Mouse (Mus musculus) liver, embryonic 14.5 days (tissue): ENCODE measurements around the gene Wipf3. TPM values are rescaled to one million over a fixed set of nuclear protein-coding genes. Genes with fewer than 3 reads are reported as not detected.

ENCODE experiments used
- ATAC-seq: fragments of 200-750 bp; cut with Nextera tagmentation; 2 replicates; pipeline ENCODE4 v1.8.0; 2017; ENCODE audit warnings: moderate number of reproducible peaks, mild to moderate bottlenecking, moderate library complexity; ENCODE audit not compliant: insufficient read depth
- DNase-seq, 3 experiments: peaks; one replicate each; pipeline ENCODE4 v3.0.0-alpha.2; 2012 to 2013; ENCODE audit warnings: low read depth in 3 of 3, low spot score in 3 of 3
- H3K27ac ChIP-seq: fragments of 300-500 bp; sonication (generic); 2 replicates; pipeline ENCODE4 v1.5.1; 2014; ENCODE audit warnings: moderate library complexity, mild to moderate bottlenecking, control low read depth, inconsistent platforms
- H3K27me3 ChIP-seq: fragments of 300-500 bp; sonication (generic); 2 replicates; pipeline ENCODE4 v1.6.1; 2014; ENCODE audit warnings: mild to moderate bottlenecking, low read length, moderate library complexity; ENCODE audit not compliant: control insufficient read depth, insufficient read depth
- H3K36me3 ChIP-seq: fragments of 300-500 bp; sonication (generic); replicated peaks from 2 replicates; pipeline ENCODE4 v1.6.1; 2014; ENCODE audit warnings: low read depth; ENCODE audit not compliant: control insufficient read depth, insufficient read depth
- H3K4me1 ChIP-seq, 2 experiments: fragments of 200-500 bp in 1 of 2; fragments of 300-500 bp in 1 of 2; sonication (generic) in 1 of 2; replicated peaks; 2 replicates each; pipeline ENCODE4 v1.6.1; 2012 to 2014; ENCODE audit warnings: antibody characterized with exemption in 1 of 2, inconsistent platforms in 1 of 2, low read length in 1 of 2; ENCODE audit not compliant: control insufficient read depth in 2 of 2, insufficient read depth in 2 of 2
- H3K4me2 ChIP-seq: fragments of 300-500 bp; sonication (generic); 2 replicates; pipeline ENCODE4 v1.6.1; 2014; ENCODE audit warnings: low read depth, mild to moderate bottlenecking, control low read depth, moderate library complexity
- H3K4me3 ChIP-seq, 2 experiments: fragments of 200-500 bp in 1 of 2; fragments of 300-500 bp in 1 of 2; sonication (generic) in 1 of 2; 2 replicates each; pipeline ENCODE4 v1.5.1; 2012 to 2014; ENCODE audit warnings: low read depth in 2 of 2, low read length in 2 of 2, mild to moderate bottlenecking in 2 of 2, control low read depth in 1 of 2, inconsistent platforms in 1 of 2, moderate library complexity in 1 of 2; ENCODE audit not compliant: insufficient read depth in 1 of 2
- H3K9ac ChIP-seq: fragments of 300-500 bp; sonication (generic); replicated peaks from 2 replicates; pipeline ENCODE4 v1.6.1; 2014; ENCODE audit warnings: mild to moderate bottlenecking, control low read depth, moderate library complexity
- H3K9me3 ChIP-seq: fragments of 300-500 bp; sonication (generic); 2 replicates; pipeline ENCODE4 v1.6.1; 2016; ENCODE audit warnings: low read length, mixed read lengths; ENCODE audit not compliant: control insufficient read depth
- CTCF ChIP-seq: IDR thresholded peaks from 2 replicates; pipeline ENCODE4 v1.5.1; 2016; ENCODE audit warnings: antibody characterized with exemption, low read depth, control low read depth
- EP300 ChIP-seq: IDR thresholded peaks from 2 replicates; pipeline ENCODE4 v1.6.1; 2016; ENCODE audit warnings: antibody characterized with exemption, low read depth
- WGBS: fragments of 180-500 bp; shearing (Covaris S2); extraction: QIAGEN DNeasy Blood & Tissue Kit; methylation state at CpG from one replicate; pipeline ENCODE4 v1.1.7; 2014; ENCODE audit not compliant: insufficient replicate concordance; 5-methylcytosine and 5-hydroxymethylcytosine counted together
- polyA plus RNA-seq, 2 experiments: library from polyadenylated mRNA; depleted of rRNA in 1 of 2; stranded (reverse) in 1 of 2; unstranded in 1 of 2; fragments of >200 nt; fragmentation: Nextera tagmentation in 1 of 2; extraction: Ambion mirVana in 1 of 2; gene quantifications; 2 replicates each; pipeline versions ENCODE4 v1.2.1 to v1.2.3; 2012 to 2014

Wipf3 gene
- polyA plus RNA-seq, 2 experiments = 0.09 to 0.19 TPM

GRCm38 (mm10) chr6:54387044-54387443 is 42.4 kb upstream of the Wipf3 start:
- DNase-seq = no peak

GRCm38 (mm10) chr6:54387751-54388150 is 41.7 kb upstream of the Wipf3 start:
- 38% methylated on average over 5 of the region's 5 CpGs for WGBS

More at GRCm38 (mm10) chr6:54387044-54387443, 42.4 kb upstream of the Wipf3 start:
- no peak overlapping the region for H3K4me2 ChIP-seq
- no peaks in the 10 kb centered on the region for H3K27me3 ChIP-seq
- H3K4me3 ChIP-seq = no peak overlapping the region
- H3K9me3 ChIP-seq = no peaks in the 10 kb centered on the region
- no peak for TF ChIP-seq CTCF
- no peak for TF ChIP-seq EP300
- no peaks in the 10 kb centered on the region for H3K36me3 ChIP-seq
- no peak overlapping the region for H3K27ac ChIP-seq
- no peak for ATAC-seq
- no peak overlapping the region for H3K9ac ChIP-seq
- WGBS = 65% methylated on average over 3 of the region's 3 CpGs
- H3K4me1 ChIP-seq = no peaks in the 10 kb centered on the region

GRCm38 (mm10) chr6:54388690-54389275 is 40.6 kb upstream of the Wipf3 start:
- H3K4me3 ChIP-seq = no peak overlapping the region
- ATAC-seq = no peak
- 56% methylated on average over 7 of the region's 7 CpGs for WGBS
- no peaks in the 10 kb centered on the region for H3K27me3 ChIP-seq
- TF ChIP-seq EP300 (no peak), CTCF (no peak)
- H3K4me1 ChIP-seq = no peaks in the 10 kb centered on the region
- DNase-seq = no peak
- no peaks in the 10 kb centered on the region for H3K9me3 ChIP-seq
- no peaks in the 10 kb centered on the region for H3K36me3 ChIP-seq
- H3K27ac ChIP-seq = no peak overlapping the region
- H3K4me2 ChIP-seq = no peak overlapping the region
- H3K9ac ChIP-seq = no peak overlapping the region

More at GRCm38 (mm10) chr6:54387751-54388150, 41.7 kb upstream of the Wipf3 start:
- no peak overlapping the region for H3K4me3 ChIP-seq
- no peaks in the 10 kb centered on the region for H3K27me3 ChIP-seq
- H3K27ac ChIP-seq = no peak overlapping the region
- ATAC-seq = no peak
- H3K9ac ChIP-seq = no peak overlapping the region
- H3K4me1 ChIP-seq = no peaks in the 10 kb centered on the region
- H3K4me2 ChIP-seq = no peak overlapping the region
- H3K36me3 ChIP-seq = no peaks in the 10 kb centered on the region
- no peak for TF ChIP-seq CTCF
- TF ChIP-seq EP300 = no peak
- no peak for DNase-seq
- no peaks in the 10 kb centered on the region for H3K9me3 ChIP-seq

- ATAC-seq (no peak), DNase-seq (peak in 1 of 3 experiments; percentile 10)
- WGBS = 2% methylated on average over 3 of the region's 3 CpGs
Observed at GRCm38 (mm10) chr6:54391765-54392164, 37.6 kb upstream of the Wipf3 start.

GRCm38 (mm10) chr6:54393886-54394285 is 35.5 kb upstream of the Wipf3 start:
- H3K27me3 ChIP-seq = no peaks in the 10 kb centered on the region
- ATAC-seq (no peak), DNase-seq (no peak)
- H3K27ac ChIP-seq = no peak overlapping the region
- 58% methylated on average over 6 of the region's 6 CpGs for WGBS
- H3K4me2 ChIP-seq = no peak overlapping the region
- no peak overlapping the region for H3K9ac ChIP-seq
- TF ChIP-seq EP300 (no peak), CTCF (no peak)
- H3K36me3 ChIP-seq = no peaks in the 10 kb centered on the region
- no peaks in the 10 kb centered on the region for H3K4me1 ChIP-seq
- no peaks in the 10 kb centered on the region for H3K9me3 ChIP-seq
- no peak overlapping the region for H3K4me3 ChIP-seq

More at GRCm38 (mm10) chr6:54391765-54392164, 37.6 kb upstream of the Wipf3 start:
- TF ChIP-seq CTCF (peak; percentile 37; the same call in 1 of the 2 replicates), EP300 (no peak)
- Histone ChIP-seq H3K36me3 (no peaks in the 10 kb centered on the region), H3K4me1 (no peaks in the 10 kb centered on the region), H3K9me3 (no peaks in the 10 kb centered on the region), H3K4me2 (no peak overlapping the region), H3K27me3 (no peaks in the 10 kb centered on the region), H3K4me3 (no peak overlapping the region), H3K27ac (no peak overlapping the region), H3K9ac (no peak overlapping the region)
